Mouse (Mus musculus): ENCODE measurements around the gene Mcm9.

Gene Mcm9

DNA sequence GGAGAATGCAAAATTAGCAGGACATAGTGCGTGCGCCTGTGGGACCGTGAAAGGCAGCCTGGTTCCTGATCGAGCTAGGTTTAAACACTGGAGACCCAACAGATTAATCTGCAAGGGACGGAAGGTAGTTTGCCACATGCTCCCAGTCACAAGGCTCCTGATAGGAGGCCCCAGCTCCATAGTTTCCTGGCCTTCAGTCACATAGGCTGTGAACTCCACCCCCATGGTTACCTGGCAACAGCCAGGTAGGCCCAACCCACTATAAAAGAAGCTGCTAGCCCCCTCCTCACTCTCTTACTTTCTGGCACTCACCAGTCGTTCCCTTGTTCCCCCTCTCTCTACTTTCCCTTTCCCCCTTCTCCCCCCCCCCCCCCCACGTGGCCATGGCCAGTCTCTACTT is 50.1 kb downstream of the Mcm9 start:
- DNase-seq (ENCODE audit: low read depth, low spot score) = peak; percentile 74

DNA sequence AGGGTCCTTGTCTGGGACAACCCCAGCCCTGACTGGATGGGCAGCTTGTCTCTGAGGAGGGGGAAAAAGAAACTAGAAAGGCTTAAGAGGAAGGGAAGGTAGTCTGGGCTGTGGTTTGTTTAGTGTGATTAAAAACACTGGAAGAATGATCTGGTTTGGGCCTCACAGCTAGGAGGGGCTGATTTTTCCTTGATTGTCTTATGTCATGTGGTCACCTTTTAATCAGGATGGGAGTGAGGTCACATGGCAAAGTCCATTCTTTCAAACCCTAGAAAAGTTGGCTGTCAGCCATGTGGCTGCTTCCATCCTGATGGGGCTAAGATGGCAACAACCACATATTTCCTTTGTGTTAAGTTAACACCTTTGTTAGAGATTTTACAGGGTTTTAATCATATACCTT is 61.7 kb downstream of the Mcm9 start:
- DNase-seq (ENCODE audit: low read depth, low spot score) = no peak

DNA sequence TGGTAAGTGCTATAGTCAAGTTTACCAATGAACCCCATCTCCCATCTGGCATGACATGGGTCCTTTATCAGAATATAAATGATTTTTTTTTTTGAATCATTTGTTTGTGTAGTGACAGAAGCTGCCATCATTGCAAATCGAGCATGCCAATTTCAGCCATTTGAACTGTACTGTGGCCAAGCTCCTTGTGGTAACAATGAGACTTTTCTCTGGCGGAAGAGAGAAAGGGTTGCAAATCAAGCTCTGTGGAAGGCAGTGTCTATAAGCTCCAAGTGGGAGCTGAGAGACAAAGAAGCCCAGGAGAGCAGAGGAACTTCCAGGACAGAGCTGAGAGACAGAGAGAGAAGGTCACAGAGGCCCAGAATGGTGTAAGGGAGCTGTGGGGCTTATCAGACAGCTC is 64.7 kb downstream of the Mcm9 start:
- no peak for DNase-seq (ENCODE audit: low read depth, low spot score)

DNA sequence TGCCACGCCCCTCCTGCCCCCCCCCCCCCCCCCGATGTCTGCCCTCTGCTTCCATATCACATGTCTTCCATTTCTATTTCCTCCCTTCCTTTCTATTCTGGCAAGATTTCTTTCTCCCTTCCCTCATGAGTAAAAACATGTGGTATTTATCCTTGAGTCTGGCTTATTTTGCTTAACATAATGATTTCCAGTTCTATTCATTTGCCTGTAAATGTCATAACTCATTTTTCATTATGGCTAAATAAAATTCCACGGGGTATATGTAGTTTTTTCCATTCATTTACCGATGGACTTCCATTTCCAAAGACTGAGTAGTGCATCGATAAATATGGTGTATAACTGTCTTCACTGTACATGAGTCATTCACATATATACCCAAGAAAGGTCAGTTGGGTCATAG is 68.2 kb downstream of the Mcm9 start:
- no peak for DNase-seq (ENCODE audit: low read depth, low spot score)

DNA sequence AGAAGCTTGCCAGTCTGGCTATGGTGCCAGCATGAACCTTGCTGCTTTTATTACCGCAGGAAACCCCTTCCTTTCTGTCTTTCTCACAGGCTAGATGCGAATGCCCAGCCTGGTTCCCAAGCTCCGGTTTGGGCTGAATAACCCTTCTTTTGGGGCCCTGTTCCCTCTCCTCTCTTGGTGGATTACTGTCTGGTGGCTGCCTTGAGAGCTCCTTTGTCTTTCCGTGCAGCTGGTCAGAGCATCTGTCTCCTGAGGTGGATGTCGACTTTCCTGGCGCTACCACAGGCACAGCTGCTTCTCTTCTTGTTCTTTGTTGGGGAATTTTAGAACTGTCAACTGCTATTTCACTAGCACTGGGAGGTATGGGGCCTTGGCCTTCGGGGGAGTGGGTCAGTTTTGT is 92.6 kb downstream of the Mcm9 start:
- no peak for DNase-seq (ENCODE audit: low read depth, low spot score)

DNA sequence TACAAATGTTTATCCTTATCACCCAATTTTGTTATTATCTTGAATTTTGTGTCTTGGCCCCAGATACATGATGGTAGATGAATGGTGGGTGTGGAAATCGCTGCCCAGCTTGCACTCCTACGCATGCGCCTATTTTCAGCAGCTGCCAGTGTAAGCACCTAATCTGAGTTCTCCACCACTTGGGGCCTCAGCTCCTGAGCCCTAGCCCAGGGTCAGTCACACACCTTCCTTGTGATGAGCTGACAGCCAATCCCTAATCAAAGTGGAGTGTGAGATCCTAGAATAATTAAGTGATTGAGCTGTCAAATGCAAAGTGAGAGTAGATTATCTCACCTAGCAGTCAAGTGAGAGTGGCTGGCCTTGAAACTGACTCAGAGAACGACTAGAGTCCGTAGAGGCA is 97.9 kb downstream of the Mcm9 start:
- DNase-seq (ENCODE audit: low read depth, low spot score) = no peak

DNA sequence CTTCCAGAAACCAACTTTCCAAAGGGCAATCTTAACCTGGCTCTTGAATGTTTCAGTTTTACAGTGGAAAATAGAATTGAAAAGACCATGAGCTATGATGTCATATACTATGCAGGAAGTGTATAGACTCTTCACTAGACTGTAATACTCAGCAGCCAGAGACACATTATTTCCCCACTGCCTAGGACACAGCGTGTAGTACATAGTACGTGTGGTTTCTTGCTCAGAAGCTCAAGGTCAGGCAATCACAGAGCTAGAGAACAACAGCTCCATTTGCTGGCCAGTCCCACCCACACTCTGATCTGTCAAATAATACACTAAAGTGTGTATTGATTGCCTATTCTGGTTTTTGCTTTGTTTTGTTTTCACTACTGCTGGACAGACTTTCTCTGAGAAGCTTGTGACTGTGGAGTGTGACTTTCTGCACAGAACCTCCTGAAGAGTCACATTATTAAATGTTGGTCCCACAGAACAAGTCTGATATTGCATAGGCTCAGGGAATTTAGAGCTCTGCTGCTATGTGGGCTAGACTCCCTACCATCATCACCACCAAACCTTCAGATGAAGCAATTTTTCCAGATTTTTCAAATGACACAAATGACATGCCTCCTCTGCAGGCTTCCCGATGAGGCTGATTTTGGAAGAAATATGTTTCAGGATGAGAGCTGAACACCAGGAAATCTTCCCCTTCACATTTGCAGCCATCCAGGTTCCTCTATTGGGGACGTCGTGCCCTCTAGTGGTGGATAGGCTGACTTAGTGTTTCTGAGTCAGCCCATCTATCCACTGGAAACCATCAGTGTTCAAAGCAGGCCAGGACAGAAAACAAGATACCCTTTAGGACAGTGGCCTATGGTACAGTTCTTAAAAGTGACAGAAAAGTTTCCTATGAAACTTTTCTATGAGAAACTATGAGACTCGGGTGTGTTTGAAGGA is 102.1 kb downstream of the Mcm9 start:
- DNase-seq (ENCODE audit: low read depth, low spot score) = peak; percentile 45

DNA sequence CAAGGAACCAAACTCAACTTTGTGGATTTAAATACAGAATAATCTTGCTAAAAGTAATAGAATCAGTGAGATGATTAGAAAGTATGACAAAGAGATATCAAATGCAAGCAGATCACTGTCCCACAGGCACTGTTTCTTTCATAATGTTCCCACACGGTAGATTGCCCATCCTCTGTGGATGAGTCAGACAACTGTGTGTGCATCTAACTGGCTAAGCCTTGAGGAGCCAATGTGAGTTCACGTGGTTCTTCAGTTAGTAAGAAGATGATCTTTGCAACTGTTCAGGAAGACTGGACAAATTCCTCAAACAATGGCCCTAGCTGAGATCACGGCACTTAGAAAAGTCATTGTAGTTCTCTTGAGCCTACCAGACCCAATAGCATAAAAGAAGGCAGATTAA is 102.9 kb downstream of the Mcm9 start:
- no peak for DNase-seq (ENCODE audit: low read depth, low spot score)

DNA sequence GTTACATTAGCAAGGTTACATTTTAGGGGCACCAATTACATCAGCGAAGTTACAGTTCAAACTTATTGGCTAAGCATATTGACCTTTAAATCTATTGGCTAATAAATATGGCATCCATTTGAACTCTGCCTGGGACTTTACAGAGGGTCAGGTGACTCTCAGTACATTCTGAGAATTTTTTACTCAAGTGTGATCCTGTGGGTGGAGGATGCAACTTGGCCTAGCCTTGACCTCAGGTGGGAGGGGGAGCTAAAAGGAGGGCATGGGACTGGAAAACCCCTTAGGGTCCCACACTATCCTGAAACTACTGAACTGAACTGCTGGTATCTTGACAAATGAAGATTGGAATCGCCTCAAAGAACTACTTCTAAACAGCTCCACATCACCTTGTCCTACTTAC is 103.9 kb downstream of the Mcm9 start:
- DNase-seq (ENCODE audit: low read depth, low spot score) = no peak

DNA sequence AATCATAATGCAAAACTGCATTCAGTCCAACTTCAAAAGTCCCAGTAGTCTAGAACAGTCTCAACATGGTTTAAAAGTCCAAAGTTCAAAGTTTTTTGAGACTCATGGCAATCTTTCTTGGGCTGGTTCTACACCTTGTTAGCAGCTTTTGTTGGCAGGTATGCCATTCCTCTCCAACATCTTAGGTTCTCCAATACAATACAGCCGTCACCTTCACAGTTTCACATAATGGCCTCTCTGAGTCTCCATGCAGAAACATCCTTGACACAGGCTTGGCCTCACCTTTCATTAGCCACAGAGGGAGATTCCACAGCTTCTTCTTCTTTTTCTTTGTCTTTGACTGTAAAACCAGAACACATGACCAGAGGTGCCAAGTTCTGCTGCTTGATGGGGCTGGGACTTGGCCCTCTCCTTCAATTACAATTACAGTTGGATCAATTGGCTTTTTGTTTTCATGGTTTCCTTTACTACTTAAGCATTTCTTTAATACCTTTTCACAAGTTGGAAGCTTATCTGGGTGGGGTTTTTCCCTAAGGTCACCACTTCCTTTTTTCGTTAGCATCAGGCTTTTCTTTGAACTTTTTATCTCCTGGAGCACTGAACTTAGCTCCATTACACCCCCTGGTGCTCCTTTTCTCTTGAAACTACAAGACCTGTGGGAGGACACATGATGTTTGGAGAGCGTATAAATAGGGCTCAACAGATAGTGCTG is 104.8 kb downstream of the Mcm9 start:
- DNase-seq (ENCODE audit: low read depth, low spot score) = peak; percentile 46

DNA sequence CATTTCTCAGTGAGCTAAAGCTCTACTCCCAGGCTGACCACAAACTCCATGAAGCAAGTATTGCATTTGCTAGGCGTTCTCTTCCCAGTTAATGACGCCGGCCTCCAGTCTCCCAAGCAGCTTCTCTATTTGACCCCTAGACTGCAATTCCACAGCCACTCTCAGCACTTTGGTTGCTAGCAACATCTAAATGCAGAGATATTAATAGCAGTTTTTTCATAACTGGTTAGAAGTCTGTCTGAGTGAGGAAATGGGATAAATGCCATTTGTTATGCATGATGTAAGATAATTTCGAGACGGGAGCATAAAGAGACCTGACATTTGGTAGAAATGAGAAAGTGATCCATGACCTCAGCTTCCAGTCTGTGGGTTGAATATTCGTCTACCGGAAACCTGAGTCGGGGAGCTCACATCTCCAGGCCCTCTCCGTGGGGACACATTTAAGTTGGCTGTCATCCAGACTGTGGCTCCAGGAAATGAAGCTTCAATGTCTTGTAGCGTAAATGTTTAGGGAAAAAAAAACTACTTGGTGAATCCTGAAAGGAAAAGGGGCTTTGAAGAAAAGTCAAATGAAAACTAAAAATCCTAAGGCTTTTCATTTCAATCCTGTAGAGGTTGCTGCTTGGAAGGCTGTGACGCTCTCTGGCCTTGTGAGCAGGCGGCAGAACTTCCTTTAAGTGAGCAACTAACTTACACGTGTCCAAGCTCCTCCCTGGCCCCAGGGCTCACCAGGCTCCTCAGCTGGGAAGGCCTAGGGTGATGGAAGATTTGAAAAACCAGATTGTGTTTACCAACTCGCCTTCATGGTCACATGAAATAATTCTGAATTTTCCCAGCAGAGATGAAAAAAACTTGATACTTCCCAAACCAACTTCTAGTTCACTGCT is 110.9 kb downstream of the Mcm9 start:
- DNase-seq (ENCODE audit: low read depth, low spot score) = no peak

DNA sequence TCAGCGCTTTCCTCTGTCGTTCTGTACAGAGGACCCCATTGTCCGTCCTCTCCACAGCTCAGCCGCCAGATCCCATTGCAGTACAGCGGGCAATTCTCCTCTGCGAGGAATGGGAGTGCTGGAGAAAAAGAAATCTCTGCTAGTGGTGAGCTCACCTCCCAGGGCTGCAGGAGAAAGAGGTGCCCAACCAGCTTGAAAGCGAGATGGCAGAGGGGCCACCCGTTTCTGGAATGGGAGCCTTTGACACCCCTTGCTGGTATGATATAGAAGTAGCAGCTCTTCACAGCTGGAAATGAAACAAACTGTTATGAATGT is 111.7 kb downstream of the Mcm9 start:
- no peak for DNase-seq (ENCODE audit: low read depth, low spot score)

DNA sequence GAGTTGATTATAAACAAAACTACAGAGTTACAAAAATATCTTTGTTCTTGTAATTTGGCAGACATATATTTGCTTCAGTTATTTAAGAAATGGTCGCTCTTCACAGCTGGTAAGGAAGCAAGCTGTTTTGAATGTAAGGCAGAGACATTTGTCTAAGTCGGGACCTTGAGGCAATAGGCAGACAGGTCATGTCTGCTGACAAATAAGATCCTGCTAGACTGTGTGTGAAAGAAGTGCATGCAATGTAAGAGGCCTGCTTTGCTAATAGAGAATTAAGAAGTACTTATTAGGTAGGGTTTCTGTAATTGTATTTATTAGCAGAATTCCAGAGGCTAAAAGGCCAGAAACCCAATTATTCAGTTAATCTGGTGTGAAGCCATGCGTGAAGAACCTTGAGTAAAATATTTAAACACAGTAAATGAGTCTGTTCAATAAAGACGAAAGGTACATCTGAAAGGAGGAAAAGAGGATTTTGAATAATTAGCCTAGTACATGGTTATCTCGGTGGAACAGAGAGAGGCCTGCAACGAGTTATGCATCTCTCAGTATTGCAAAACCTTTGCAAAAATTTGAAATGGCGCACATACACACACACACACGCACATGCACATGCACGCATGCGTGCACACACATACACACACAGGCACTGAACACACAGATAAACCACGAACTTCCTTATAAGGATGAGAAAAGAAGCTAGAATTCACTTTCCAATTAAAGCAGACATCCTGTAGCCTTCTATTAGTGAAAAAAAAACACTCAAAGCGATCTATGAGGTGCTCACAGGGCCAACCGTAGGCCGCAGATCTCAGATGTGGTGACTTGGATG is 112.3 kb downstream of the Mcm9 start:
- no peak for DNase-seq (ENCODE audit: low read depth, low spot score)

DNA sequence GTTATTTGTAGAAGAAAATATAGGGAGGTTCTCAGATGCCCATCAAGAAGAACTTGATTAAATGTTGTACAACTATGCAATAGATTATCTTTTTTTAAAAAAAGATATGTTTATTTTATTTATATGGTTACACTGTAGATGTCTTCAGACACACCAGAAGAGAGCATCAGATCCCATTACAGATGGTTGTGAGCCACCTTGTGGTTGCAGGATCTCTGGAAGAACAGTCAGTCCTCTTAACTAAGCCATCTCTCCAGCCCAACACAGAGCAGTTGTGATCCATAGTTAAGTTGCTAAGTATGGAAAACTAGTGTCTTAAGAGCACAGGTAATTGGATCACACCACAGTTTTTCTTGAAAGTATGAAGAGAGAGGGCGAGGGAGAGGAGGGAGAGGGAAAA is 117.7 kb downstream of the Mcm9 start:
- DNase-seq (ENCODE audit: low read depth, low spot score) = no peak

DNA sequence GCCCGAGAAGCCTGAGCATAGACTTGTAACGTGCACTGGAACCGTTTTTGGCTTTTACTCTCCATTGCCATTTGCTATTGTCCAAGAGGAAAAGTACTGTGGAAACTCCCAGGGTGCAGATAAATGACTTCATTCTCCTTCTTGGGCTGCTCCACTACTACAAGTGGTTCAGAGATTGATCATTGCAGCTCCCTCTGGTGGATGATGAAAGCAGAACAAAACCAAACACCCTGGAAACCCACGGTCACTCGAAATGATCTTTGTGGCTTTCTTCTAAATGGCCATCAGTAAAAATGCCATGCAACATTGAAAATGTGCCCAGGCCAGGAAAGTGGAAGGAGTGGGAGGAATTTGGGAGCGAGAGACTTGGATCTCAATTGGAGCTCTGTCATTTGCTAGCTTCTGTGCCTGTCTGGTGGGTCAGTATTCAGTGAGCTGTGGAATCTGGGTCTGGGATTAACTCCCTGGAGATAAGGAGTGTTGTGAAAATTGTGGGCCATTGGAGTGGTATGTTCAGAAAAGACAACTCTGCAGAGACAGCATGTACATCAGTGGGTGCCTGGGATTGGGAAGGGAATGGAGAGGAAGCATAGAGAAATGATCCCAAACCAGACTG is 121.0 kb downstream of the Mcm9 start:
- DNase-seq (ENCODE audit: low read depth, low spot score) = peak; percentile 44

DNA sequence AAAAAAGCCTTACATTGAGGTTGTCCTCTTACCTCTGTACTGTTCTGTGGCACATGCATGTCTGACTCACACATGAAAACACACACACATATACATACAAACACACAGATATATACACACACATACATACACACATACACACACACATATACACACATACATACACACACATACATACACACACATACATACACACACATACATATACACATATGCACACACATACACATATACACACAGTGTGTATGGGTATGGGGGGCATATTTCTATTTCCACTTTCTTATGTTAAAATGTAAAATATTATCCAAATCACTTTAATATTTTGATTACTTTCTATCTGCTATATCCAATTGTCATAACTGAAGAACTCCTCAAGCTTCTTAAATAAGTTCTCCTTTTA is 121.6 kb downstream of the Mcm9 start:
- no peak for DNase-seq (ENCODE audit: low read depth, low spot score)

DNA sequence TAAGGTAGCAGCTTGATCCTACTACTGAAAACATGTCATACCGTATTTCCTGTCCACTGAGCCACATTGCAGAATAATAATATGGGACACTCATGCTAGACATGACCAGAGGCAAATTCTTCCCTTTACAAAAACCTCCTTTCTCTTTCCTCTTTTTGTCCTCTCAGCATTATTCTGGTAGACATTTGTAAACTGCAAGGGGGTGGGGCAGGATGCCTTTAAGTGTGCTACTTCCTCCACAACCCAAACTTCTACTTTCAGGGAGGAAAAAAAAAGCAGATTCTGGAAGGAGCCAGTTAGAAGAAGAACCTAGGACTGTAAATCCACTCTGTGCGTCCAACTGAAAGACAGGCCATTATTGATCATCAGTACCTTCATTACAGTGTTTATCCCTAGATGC is 124.7 kb downstream of the Mcm9 start:
- DNase-seq (ENCODE audit: low read depth, low spot score) = no peak

DNA sequence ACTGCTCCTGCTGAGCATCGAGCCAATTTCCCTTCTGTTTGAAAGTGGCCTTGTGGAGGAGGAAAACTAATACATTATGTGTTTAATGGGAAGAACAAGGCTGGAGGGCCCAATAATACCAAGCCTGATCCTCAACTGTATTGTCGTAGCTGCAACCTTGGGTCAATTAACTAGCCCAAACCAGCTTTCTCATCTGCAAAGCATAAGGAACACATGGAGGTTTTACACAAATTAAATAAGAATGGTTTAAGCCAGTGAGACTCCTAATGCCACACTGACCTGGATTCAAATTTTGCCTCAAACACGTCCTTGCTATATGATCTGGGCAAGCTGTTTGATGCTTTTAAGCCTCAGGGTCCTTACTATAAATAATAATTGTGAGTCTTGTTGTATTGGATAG is 125.2 kb downstream of the Mcm9 start:
- no peak for DNase-seq (ENCODE audit: low read depth, low spot score)

DNA sequence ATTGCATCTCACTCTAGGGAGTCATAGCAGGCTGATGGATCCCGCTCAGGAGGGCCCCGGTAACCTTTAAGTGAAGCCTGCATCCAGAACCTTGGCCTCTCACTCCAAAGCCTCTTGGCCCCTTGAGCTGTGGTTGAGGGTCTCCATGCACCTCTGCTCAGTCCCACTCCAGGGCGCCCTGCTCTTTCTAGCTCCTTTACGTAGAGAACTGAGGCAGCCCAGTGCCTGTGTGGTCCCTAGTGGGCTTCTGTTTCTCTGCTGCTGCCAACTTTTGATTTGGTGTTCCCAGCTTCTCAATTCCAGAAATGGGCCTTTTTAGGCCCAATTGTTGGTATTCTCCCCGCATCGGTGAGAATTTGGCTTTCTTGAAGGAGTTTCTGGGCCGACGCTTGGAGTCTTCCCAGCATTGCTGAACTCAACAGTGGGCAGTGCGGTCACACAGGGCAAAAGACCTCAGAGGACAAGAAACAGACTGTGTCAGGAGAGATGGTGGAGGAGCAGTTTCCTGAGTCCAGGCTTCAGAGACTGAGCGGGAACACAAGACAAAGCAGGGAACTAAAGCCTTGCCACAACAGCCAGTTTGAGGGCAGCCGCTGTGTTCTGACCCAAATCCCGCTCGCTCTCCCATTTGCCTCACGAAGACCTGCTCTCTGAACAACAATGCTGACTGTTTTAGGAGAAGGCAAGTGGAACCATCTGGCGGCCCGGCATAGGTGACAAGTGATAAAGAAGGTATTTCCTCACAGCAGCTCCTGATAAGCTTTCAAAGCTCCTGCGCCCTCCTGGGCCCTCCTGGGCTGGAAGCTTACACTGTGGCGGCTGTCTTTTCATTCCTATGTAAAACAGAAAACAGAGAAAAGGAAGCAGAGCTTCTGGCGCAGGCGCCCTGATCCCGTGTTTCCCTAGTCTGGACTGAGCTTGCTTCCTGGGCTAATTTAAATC is 127.1 kb downstream of the Mcm9 start:
- peak; percentile 66 for DNase-seq (ENCODE audit: low read depth, low spot score)

DNA sequence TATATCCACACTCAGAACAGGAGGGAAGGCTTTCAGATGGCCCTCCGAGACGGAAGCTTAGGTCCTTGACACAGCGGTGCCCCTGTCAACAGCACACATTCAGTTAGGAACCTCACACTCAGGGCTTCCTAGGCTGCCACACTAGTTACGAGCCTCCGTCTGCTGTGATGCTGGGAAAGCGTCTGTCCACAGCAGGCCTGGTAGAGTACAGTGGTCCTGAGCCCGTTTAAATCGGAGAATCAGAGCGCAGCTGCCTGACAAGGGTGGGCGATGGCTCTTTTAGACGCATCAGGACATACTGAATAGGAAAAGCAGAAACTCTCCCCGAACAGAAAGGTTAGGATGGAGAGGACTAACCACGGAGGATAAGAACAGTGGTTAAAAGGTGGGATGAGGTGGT is 127.8 kb downstream of the Mcm9 start:
- DNase-seq (ENCODE audit: low read depth, low spot score) = no peak

Data from ES-CJ7 (cell line).